Mouse (Mus musculus) MEL-GATA-1-ER (cell line): Measurements from ENCODE around the gene Castor1.

ENCODE experiments used
- DNase-seq: peaks from one replicate; pipeline ENCODE4 v3.0.0-alpha.2; 2012; ENCODE audit warnings: low read depth; ENCODE audit errors: extremely low read depth

Castor1 gene

GRCm38 (mm10) chr11:4232644-4233043, 14.6 kb downstream of the Castor1 start:
- no peak for DNase-seq

- DNase-seq: no peak
Measured at GRCm38 (mm10) chr11:4235052-4235655, 17.1 kb downstream of the Castor1 start.

GRCm38 (mm10) chr11:4235665-4236545, 17.9 kb downstream of the Castor1 start, which contains the start of gene Osm:
TSS of gene Osm (plus strand) at chr11:4236420.
- peak; percentile 83 for DNase-seq

- DNase-seq: peak; percentile 64
Measured at GRCm38 (mm10) chr11:4236546-4237067, 18.6 kb downstream of the Castor1 start.

- peak; percentile 62 for DNase-seq
Measured at GRCm38 (mm10) chr11:4237389-4237912, 19.4 kb downstream of the Castor1 start.

GRCm38 (mm10) chr11:4238167-4238566, 20.1 kb downstream of the Castor1 start:
- DNase-seq: no peak

GRCm38 (mm10) chr11:4239691-4240090, 21.7 kb downstream of the Castor1 start:
- DNase-seq: no peak

GRCm38 (mm10) chr11:4240151-4240550, 22.1 kb downstream of the Castor1 start:
- DNase-seq: no peak

- no peak for DNase-seq
Measured at GRCm38 (mm10) chr11:4241180-4241579, 23.2 kb downstream of the Castor1 start.

GRCm38 (mm10) chr11:4246126-4246525, 28.1 kb downstream of the Castor1 start:
- DNase-seq: no peak

GRCm38 (mm10) chr11:4246623-4247022, 28.6 kb downstream of the Castor1 start:
- DNase-seq: no peak

- DNase-seq: no peak
Measured at GRCm38 (mm10) chr11:4247201-4247959, 29.4 kb downstream of the Castor1 start.

GRCm38 (mm10) chr11:4249151-4249550, 31.1 kb downstream of the Castor1 start:
- DNase-seq: no peak

- DNase-seq: no peak
Measured at GRCm38 (mm10) chr11:4250290-4250689, 32.3 kb downstream of the Castor1 start.

GRCm38 (mm10) chr11:4251376-4251775, 33.4 kb downstream of the Castor1 start:
- no peak for DNase-seq

GRCm38 (mm10) chr11:4252886-4253285, 34.9 kb downstream of the Castor1 start:
- DNase-seq: no peak

- no peak for DNase-seq
Measured at GRCm38 (mm10) chr11:4256846-4257607, 39.0 kb downstream of the Castor1 start, which contains the start of gene Lif. TSS of gene Lif (plus strand) at chr11:4257557.

- no peak for DNase-seq
Measured at GRCm38 (mm10) chr11:4257756-4258155, 39.7 kb downstream of the Castor1 start.

GRCm38 (mm10) chr11:4258657-4259082, 40.6 kb downstream of the Castor1 start:
- peak; percentile 73 for DNase-seq

- DNase-seq: peak; percentile 40
Measured at GRCm38 (mm10) chr11:4260463-4261187, 42.6 kb downstream of the Castor1 start.
